Mouse (Mus musculus) frontal cortex, postnatal 10 days (tissue): ENCODE measurements around the gene Nat8f2.
A peak's percentile ranks its signal among the peaks of the same experiment; 100 is the strongest.
"Not testable (repeated sequence)": the region's sequence is repeated elsewhere in the genome, so short reads cannot be mapped to it uniquely, and the experiment has no call there.

Experiments used
- DNase-seq, 2 experiments: peaks; one replicate each; pipeline ENCODE4 v3.0.0; 2022; ENCODE audit warnings: low spot score in 2 of 2, mixed read lengths in 1 of 2

Gene Nat8f2

DNA sequence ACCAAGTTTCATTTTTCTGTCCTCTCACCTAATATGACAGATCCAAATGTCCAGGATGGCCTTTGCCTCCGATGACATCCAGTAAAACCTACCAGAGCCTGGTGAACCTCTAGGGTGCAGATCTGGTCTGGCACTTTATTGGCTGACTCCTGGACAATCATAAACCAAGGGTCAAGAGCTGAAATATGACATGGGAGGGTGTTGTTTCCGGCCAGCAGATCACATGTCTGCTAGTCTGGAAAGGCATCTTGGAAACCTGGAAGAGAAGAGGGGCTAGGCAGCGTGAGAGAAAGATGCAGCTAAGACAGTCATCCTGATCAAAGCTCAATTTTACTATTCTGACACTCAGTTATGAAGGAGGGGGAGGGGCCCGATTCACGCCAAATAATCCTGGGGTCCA is at the start of gene Nat8f2:
TSS of gene Nat8f2 (minus strand) at position 153 of the 400 bp plus-strand sequence.
- DNase-seq = not testable (repeated sequence)

DNA sequence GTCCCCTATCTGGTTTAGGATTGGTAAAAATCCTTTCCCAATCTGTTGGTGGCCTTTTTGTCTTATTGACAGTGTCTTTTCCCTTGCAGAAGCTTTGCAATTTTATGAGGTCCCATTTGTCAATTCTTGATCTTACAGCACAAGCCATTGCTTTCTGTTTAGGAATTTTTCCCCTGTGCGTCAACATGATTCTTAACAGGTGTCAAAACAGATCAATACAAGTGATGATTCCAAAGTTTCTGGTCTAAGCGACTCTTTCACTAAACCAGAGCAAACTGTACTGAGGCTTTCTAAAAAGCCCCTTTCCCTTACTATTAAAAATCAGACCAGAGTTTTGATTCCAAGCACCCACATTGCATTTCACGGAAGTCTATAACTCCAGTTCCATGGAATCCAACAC is 49.4 kb upstream of the Nat8f2 start:
- DNase-seq = not testable (repeated sequence)

- DNase-seq = no peak
Observed at GRCm38 (mm10) chr6:85916596-85916995, 47.6 kb upstream of the Nat8f2 start.

GRCm38 (mm10) chr6:85915539-85916513 is 46.9 kb upstream of the Nat8f2 start, which contains the start of gene Nat8f1:
TSS of gene Nat8f1 (minus strand) at chr6:85915687.
- peak; percentile 86 for DNase-seq

- no peak for DNase-seq
Observed at GRCm38 (mm10) chr6:85915141-85915538, 46.2 kb upstream of the Nat8f2 start.

DNA sequence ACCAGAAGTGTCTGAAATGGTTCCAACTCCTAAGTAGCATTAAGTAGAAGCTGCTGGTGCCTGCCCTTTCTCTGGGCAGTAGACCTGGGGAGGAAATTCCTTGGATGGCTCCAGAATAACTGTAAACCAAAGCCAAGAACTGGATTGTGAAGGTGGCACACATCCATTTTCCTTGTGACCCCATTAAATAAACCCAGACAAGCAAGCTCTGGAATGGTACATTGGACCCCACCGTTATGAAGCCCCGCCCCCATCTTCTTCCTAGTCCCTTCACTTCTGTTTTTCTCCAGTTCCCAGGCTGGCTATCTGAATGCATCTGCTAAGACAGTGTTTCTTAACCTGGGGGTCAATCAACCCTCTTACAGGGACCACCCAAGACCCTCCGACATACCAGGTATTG is 42.6 kb upstream of the Nat8f2 start, which contains the start of gene Tprkb:
TSS of gene Tprkb (plus strand) at position 279 of the 400 bp plus-strand sequence.
- DNase-seq = no peak

- no peak for DNase-seq
Observed at GRCm38 (mm10) chr6:85909704-85910103, 40.7 kb upstream of the Nat8f2 start.

- no peak for DNase-seq
Observed at GRCm38 (mm10) chr6:85908341-85908740, 39.4 kb upstream of the Nat8f2 start.

DNA sequence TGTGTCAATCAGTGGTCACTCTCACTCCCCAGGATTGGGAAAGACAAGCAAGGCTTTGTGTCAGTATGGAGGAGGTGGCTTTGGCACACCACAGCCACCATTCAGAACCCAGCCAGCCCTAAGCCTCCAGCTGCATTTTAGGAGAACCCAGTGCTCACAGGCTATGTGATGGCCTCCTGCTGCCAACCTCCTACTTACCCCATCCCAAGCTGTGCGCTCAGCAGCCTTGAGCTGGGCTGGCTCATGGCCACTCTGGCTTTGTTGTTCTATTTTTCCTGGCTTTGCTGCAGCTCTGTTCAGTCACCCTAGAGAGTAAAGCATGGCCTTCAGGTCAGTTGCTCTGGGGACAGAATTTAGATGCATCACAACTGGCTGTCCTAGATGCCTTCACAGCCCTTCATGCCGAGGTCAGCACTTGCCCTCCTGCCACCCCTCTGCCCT is 38.0 kb upstream of the Nat8f2 start:
- peak; percentile 45 to 74 for DNase-seq

GRCm38 (mm10) chr6:85904642-85905061 is 35.7 kb upstream of the Nat8f2 start, which contains the start of gene Nat8f4:
TSS of gene Nat8f4 (minus strand) at chr6:85904884.
- peak; percentile 51 to 77 for DNase-seq

DNA sequence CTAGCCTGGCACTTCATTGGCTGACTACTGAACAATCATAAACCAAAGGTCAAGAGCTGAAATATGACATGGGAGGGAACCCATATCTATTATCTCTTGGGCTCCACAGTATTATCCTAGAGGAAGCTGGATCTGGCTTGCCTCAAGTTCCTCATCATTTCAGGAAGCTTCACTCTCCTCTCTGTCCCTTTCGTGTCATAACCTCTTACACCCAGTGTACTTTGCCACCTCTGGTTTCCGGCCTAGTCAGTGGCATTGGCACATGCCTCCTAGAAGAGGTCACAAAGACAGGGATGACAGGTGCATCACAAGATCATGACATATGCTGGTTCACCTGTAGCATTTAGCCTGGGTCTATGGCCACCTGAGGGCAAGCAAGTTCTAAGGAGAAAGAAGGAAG is 33.3 kb upstream of the Nat8f2 start:
- DNase-seq = no peak

- DNase-seq = not testable (repeated sequence)
Observed at GRCm38 (mm10) chr6:85898596-85899475, 29.9 kb upstream of the Nat8f2 start.

- not testable (repeated sequence) for DNase-seq
Observed at GRCm38 (mm10) chr6:85895061-85895648, 26.2 kb upstream of the Nat8f2 start.

DNA sequence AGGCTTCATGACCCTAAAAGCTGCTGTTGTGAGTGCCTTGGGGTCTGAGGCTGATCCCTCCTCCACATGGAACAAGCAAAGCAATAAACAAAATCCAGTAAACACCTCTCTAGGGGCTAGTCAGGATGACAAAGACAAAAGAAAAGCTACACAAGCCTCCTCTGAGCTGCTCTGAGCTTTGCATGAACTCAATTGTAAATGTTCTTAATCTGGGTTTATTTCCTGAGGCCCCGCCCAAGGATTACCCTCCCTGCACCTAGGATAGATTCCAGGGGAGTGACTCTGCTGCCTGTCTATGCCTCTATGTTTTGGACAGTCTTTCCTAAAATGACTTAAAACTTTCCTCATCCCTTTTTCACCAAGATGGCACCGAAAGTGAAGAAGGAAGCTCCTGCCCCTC is 20.0 kb upstream of the Nat8f2 start:
- DNase-seq = no peak

DNA sequence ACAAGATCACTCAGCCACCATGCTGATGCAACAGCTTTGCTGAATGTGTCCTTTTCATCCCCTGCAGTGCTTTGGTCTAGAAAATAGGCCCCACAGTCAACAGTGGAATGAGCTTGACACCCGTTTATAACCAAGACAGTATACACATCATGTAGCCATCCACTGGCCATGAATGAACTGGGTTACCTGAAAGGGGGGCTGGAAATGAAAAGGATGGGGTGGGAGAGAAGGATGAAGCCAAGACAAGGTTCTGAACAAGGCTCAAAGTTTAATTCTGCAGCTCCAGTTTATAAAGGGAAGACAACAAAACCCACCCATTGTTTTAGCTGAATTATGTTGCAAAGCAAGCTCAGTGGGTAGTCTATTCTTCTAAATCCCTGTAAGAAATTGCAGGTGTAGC is 15.4 kb upstream of the Nat8f2 start:
- DNase-seq = no peak

- DNase-seq = not testable (repeated sequence)
Observed at GRCm38 (mm10) chr6:85883246-85883645, 14.3 kb upstream of the Nat8f2 start.

DNA sequence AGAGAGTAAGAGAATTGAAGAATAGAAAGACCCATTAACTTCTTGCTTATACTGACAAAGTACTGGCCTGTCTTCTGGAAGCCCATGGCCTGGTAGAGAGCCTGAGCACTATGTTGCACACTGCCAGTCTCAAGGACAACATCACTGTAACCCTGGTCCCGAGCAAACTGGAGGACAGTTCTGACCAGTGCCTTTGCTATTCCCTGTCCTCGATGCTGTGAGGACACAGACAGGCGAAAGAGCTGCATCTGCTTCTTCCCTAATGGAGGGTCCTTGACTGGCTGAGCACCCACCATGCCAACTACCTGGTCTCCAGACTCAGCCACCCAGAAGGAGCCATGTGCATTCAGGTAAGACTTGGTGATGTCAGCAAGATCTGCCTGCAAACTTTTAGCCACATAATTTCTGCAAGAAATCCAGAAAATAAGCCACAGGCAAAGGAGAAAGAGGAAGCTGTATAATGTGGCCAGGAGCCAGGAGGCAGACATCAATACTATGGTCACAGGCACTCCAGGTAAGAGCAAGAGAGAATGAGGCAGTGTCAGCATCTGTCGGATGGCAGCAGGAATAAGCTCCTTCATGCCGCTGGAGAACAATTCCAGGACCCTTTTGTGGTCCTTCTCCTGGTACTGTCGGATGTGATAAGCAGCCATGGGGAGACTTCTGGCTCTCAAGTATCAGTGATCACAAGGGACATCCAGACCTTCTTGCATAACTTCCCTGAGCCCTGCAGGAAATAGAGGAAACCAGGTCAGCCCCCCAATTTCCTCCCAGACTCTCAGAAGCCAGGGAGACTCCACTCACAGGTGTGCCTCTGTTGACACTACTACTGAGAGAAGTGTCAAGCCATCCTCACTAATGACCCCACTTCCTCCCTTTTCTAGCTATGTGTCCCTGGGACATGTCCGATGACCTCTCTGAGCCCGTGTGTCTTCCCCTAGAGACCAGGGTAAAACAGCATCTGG is 950 bp downstream of the Nat8f2 start:
- no peak for DNase-seq

DNA sequence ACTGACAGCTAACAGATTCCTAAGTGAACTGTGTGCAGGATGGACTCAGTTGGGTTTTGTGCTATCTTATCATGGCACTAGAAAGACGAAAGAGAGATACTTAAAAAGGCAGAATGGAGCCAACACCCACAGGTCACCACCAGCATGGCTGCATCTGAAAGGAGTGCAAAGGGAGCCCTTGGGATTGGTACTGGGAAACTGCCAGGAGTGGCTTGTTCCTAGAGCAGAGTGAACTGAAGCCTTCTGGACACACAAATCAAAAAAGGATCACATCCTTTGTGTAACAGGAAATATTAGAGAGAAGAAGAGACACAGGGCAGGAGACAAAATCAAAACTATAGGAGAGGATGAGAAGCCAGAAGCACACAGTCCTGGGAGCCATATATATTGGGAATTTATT is 2.0 kb downstream of the Nat8f2 start:
- DNase-seq = not testable (repeated sequence)

GRCm38 (mm10) chr6:85866166-85866565 is 2.8 kb downstream of the Nat8f2 start:
- not testable (repeated sequence) for DNase-seq
